Mouse (Mus musculus) hindbrain, embryonic 11.5 days (tissue): ENCODE data around the gene H13. TPM values are rescaled to one million over a fixed set of nuclear protein-coding genes. Genes with fewer than 3 reads are reported as not detected.

Source experiments
- ATAC-seq: fragments of 200-750 bp; cut with Nextera tagmentation; 2 replicates; pipeline ENCODE4 v1.8.0; 2017; ENCODE audit warnings: mild to moderate bottlenecking, moderate TSS enrichment, moderate library complexity; ENCODE audit not compliant: low FRiP score
- DNase-seq: peaks from one replicate; pipeline ENCODE4 v3.0.0-alpha.2; 2015; ENCODE audit warnings: low spot score
- H3K27ac ChIP-seq: fragments of 300-500 bp; sonication (generic); 2 replicates; pipeline ENCODE4 v1.5.1; 2014; ENCODE audit warnings: mild to moderate bottlenecking, low read depth, low read length
- H3K27me3 ChIP-seq: fragments of 300-500 bp; sonication (generic); 2 replicates; pipeline ENCODE4 v1.6.1; 2014; ENCODE audit warnings: mild to moderate bottlenecking, low read length, moderate library complexity, mixed read lengths; ENCODE audit not compliant: control insufficient read depth, insufficient read depth
- H3K36me3 ChIP-seq: fragments of 300-500 bp; sonication (generic); 2 replicates; pipeline ENCODE4 v1.6.1; 2014; ENCODE audit warnings: mild to moderate bottlenecking, low read length, moderate library complexity, mixed read lengths; ENCODE audit not compliant: control insufficient read depth, insufficient read depth
- H3K4me1 ChIP-seq: fragments of 300-500 bp; sonication (generic); replicated peaks from 2 replicates; pipeline ENCODE4 v1.6.1; 2014; ENCODE audit warnings: low read length, mixed read lengths; ENCODE audit not compliant: control insufficient read depth, insufficient read depth
- H3K4me2 ChIP-seq: fragments of 300-500 bp; sonication (generic); replicated peaks from 2 replicates; pipeline ENCODE4 v1.6.1; 2014; ENCODE audit warnings: mild to moderate bottlenecking, low read depth, low read length
- H3K4me3 ChIP-seq: fragments of 300-500 bp; sonication (generic); 2 replicates; pipeline ENCODE4 v1.5.1; 2014; ENCODE audit warnings: low read depth, low read length
- H3K9ac ChIP-seq: fragments of 300-500 bp; sonication (generic); 2 replicates; pipeline ENCODE4 v1.6.1; 2014; ENCODE audit warnings: low read depth, low read length
- H3K9me3 ChIP-seq: fragments of 300-500 bp; sonication (generic); 2 replicates; pipeline ENCODE4 v1.6.1; 2016; ENCODE audit warnings: low read length; ENCODE audit not compliant: control insufficient read depth
- WGBS: fragments of 180-500 bp; shearing (Covaris S2); extraction: QIAGEN DNeasy Blood & Tissue Kit; methylation state at CpG from one replicate; pipeline ENCODE4 v1.1.7; 2014; 5-methylcytosine and 5-hydroxymethylcytosine counted together
- polyA plus RNA-seq: library from polyadenylated mRNA; unstranded; fragments of >200 nt; fragmentation: Nextera tagmentation; extraction: Ambion mirVana; gene quantifications from 2 replicates; pipeline ENCODE4 v1.2.1, GENCODE M21; 2014

H13 gene
- polyA plus RNA-seq, 1 experiment from 2014 or later, result 138 TPM

DNA sequence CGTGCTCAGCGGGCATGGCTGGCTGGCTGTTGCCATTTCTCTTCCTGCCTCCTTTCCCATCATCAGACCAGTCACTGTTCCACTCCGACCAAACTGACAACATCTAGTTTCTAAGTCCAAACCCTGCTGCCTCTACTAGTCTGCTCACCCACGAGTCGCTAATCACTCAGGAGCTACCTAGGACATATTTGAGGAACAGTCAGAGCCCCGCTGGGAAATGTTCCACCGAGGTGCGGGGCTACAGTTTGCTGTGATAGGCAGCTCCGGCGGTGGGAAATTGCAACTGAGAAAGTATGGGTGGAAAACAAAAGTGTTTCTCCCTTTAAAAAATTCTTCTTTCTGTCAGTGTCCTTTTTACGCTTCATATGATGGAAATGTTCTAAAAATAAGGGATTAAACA, 48.4 kb downstream of the H13 start:
- Histone ChIP-seq H3K4me1 (peaks cover 6% of the 10 kb centered on the region; the same call in 1 of the 2 replicates), H3K27ac (peak overlapping the region; percentile 84), H3K9me3 (no peaks in the 10 kb centered on the region), H3K36me3 (no peaks in the 10 kb centered on the region), H3K4me2 (no peak overlapping the region; the same call in 1 of the 2 replicates), H3K27me3 (no peaks in the 10 kb centered on the region), H3K4me3 (no peak overlapping the region), H3K9ac (peak overlapping the region; percentile 16; the same call in 1 of the 2 replicates)
- DNase-seq (peak; percentile 49), ATAC-seq (peak; percentile 59; the same call in 1 of the 2 replicates)
- 42% methylated on average over 11 of the region's 11 CpGs for WGBS

DNA sequence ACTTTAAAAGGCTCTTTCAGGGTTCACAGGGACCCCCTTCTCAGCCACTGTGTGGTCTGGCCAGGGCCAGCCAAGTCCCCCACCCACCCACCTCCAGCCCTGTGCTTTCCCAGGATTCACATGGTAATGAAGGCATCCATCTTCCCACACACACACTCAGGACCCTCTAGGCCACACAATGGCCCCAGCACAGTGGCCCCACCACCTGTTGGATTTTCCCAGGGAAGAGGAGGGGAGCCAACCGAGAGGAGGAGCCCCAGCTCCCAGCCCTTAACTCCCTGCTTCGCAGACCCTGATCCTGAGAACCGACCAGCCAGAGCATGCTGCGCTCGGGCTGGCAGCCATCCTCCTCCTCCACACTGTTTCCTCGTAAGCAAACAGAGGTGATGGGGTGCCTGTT, 48.8 kb downstream of the H13 start:
- Histone ChIP-seq H3K9ac (0 out of 2 replicates have a peak overlapping the region, but pooled peaks have one; percentile 11), H3K9me3 (no peaks in the 10 kb centered on the region), H3K4me3 (no peak overlapping the region), H3K27me3 (no peaks in the 10 kb centered on the region), H3K4me2 (peak overlapping the region; percentile 17; the same call in 1 of the 2 replicates), H3K27ac (peak overlapping the region; percentile 84), H3K4me1 (peaks cover 6% of the 10 kb centered on the region; the same call in 1 of the 2 replicates), H3K36me3 (no peaks in the 10 kb centered on the region)
- ATAC-seq (peak; percentile 97), DNase-seq (peak; percentile 72)
- WGBS, result 14% methylated on average over 6 of the region's 6 CpGs

DNA sequence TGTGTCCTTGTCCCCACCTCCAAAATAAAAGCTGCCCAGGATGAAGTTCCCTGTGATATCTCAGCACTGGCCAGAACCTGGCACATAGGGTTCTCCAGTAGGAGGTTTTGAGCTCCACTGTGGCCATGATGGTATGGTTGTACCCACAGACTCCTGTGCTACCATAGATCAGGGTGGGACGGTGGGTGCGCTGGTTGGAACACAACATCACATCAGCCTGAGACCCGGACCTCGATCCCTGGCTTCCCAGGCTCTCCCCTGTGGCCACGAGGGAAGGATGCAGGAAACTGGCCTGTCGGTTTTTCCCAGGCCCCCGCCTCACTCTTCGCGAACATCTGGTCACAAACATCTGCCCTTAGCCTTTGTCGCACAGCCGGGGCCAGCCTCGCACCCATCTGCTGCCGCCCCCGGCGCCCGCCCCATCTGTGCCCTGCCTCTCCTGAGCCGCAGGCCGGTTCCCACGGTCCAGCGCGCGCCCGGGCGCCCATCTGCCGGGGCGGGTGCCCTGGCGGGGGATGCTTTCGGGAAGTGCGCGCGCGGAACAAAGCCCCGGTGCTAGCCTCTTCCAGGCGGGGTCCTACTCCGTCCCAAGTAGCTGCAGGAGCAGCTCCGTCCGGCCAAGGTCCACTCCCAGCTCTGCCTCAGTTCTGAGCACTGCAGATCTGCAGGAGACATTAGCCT, 54.5 kb downstream of the H13 start:
- H3K4me1 ChIP-seq, result peaks cover 12% of the 10 kb centered on the region
- peak; percentile 84 for ATAC-seq
- peak overlapping the region; percentile 56 for H3K4me2 ChIP-seq
- DNase-seq, result peak; percentile 79
- H3K9ac ChIP-seq, result peak overlapping the region; percentile 59
- H3K4me3 ChIP-seq, result peak overlapping the region; percentile 29
- H3K9me3 ChIP-seq, result no peaks in the 10 kb centered on the region
- H3K36me3 ChIP-seq, result no peaks in the 10 kb centered on the region
- H3K27me3 ChIP-seq, result no peaks in the 10 kb centered on the region
- 1% methylated on average over 37 of the region's 37 CpGs for WGBS
- H3K27ac ChIP-seq, result peak overlapping the region; percentile 31; the same call in 1 of the 2 replicates

DNA sequence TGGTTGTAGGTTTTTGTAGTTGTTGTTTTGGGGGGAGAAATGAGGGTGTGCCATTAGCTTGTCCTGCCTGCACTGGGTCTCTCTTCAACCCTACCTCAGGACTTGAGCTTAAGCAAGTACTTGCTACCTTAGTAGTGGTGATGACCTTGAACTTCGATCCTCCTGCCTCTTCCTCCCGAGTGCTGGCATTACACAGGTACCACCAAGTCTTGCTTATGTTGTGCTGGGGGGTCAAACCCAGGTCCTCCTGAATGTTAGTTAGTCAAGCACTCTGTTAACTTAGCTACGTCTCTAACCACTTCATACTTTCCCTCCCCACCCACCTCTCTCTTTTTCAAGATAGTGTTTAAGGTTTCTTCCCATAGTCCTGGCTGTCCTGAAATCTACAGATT, 55.1 kb downstream of the H13 start:
- peak overlapping the region; percentile 59 for H3K9ac ChIP-seq
- H3K4me1 ChIP-seq, result peaks cover 11% of the 10 kb centered on the region
- peak overlapping the region; percentile 31; the same call in 1 of the 2 replicates for H3K27ac ChIP-seq
- no peak for DNase-seq
- H3K36me3 ChIP-seq, result no peaks in the 10 kb centered on the region
- peak overlapping the region; percentile 29; the same call in 1 of the 2 replicates for H3K4me3 ChIP-seq
- H3K9me3 ChIP-seq, result no peaks in the 10 kb centered on the region
- ATAC-seq, result 0 out of 2 replicates have a peak, but pooled peaks have one; percentile 15
- H3K4me2 ChIP-seq, result peak overlapping the region; percentile 56
- no peaks in the 10 kb centered on the region for H3K27me3 ChIP-seq
- 53% methylated on average over 3 of the region's 3 CpGs for WGBS

DNA sequence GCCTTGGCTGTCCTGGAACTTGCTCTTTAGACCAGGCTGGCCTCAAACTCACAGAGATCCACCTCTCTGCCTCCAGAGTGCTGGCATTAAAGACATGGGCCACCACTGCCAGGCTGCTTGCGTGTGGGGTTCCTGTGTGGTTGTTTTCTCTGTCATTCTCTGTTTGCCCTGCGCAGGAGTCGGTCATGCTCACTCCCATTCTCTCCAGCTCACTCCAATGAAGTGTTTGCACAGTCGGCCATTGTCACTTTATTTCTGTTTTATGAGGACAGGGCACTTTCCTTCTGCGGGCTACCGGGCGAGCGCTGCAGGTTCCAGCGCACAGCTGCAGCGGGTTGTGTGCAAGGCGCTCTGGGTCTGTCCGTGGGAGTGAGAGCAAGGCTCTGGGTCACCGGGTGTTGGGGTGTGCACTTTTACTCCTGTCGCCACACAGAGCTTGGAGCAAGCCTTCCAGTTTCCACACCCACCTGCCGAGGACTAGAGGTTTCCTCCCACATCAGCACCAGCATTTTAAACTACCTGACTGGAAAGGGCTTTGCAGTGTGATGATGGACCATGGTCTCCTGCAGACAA, 56.0 kb downstream of the H13 start:
- DNase-seq (no peak), ATAC-seq (no peak)
- Histone ChIP-seq H3K4me1 (peaks cover 15% of the 10 kb centered on the region), H3K4me3 (no peak overlapping the region), H3K36me3 (no peaks in the 10 kb centered on the region), H3K4me2 (no peak overlapping the region), H3K9ac (no peak overlapping the region), H3K27me3 (no peaks in the 10 kb centered on the region), H3K9me3 (no peaks in the 10 kb centered on the region), H3K27ac (peak overlapping the region; percentile 54)
- 62% methylated on average over 15 of the region's 15 CpGs for WGBS

DNA sequence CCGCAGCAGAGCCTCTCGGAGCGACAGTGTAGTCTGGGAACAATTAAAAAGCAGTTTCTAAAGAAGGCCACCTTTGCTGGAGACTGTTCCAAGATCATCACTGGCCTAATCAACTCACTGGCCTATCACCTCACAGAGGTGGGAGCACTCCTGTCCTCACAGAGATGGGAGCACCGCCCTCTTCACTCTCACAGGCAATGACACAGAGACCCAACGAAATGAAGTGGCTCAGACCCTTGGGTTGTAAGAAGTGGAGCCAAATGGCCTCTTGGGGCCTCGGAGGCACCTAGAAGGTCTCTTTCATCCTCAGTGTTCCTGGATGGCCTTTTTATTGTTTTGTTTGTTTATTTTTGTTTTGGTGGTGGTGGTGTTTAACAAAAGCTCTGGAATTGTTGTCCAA, 57.0 kb downstream of the H13 start:
- DNase-seq (no peak), ATAC-seq (no peak)
- Histone ChIP-seq H3K4me1 (peaks cover 15% of the 10 kb centered on the region), H3K36me3 (no peaks in the 10 kb centered on the region), H3K4me3 (no peak overlapping the region), H3K9me3 (no peaks in the 10 kb centered on the region), H3K27me3 (no peaks in the 10 kb centered on the region), H3K27ac (no peak overlapping the region), H3K9ac (no peak overlapping the region), H3K4me2 (no peak overlapping the region)
- 91% methylated on average over 6 of the region's 6 CpGs for WGBS

DNA sequence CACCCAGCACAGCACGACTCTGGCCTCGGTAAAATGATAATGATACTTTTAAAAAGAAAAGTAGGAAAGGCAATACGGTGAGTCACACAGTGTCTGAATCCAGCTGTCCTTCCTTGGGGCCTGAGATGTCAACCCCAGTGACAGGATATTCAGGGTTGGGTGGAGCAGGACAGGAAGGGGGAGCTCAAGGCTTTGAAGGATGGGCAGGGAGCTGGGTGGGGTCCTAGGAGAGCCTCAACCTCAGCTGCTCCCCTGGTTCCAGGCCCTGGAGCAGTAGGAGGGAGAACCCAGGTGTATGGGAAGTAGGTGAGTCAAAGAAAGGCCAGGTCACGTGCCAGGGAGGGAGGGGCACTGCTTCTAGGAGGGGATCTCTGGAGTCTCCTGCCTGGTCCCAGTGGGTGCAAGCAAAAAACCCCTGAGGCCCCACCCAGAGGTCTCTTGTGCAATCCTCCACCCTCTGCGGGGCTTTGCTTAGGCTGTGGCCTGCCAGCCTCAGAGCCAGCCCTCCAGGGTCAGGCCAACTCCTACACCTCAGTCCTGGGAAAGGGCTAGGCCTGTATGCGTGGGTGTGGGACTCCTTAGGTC, 57.6 kb downstream of the H13 start:
- 0 out of 2 replicates have a peak overlapping the region, but pooled peaks have one; percentile 30 for H3K27ac ChIP-seq
- H3K27me3 ChIP-seq, result no peaks in the 10 kb centered on the region
- no peak for ATAC-seq
- no peak overlapping the region for H3K4me3 ChIP-seq
- no peak overlapping the region for H3K9ac ChIP-seq
- 73% methylated on average over 6 of the region's 6 CpGs for WGBS
- DNase-seq, result no peak
- no peaks in the 10 kb centered on the region for H3K9me3 ChIP-seq
- H3K4me1 ChIP-seq, result peaks cover 15% of the 10 kb centered on the region
- H3K36me3 ChIP-seq, result no peaks in the 10 kb centered on the region
- H3K4me2 ChIP-seq, result no peak overlapping the region

DNA sequence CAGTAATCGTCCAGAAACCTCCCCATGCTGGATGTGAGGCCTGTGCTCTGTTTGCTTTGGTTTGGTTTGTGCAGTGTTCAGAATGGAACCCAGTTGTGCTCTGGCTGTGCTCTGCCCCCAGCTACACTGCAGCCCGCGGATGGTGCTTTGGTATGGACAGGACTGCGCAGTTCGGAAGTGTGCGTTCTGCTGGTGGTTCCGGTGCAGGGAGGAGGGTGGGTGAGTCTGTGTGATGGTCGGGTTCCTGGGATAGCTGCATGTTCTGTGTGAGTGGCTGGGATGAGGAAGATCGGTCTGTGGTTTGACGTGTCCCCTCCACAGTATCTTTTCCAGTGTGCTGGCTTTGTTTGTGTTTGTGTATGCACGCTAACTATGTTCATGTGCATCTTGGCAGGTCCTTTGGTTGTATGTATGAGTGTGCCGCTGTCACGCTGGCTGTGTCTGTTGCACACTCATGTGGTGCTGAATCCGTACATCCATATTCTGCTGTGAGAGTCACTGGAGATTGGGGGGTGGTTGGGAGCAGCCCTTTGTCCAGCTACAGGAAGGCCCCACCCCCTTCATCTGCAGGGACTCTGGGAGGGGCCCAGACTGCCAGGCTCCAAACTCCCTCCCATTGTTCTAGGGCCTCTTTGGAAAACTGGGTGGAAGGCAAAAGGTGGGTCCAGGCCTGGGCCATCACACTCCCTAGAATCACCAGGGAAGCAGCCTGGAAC, 58.7 kb downstream of the H13 start:
- H3K4me3 ChIP-seq, result no peak overlapping the region
- peak overlapping the region; percentile 62 for H3K27ac ChIP-seq
- H3K9ac ChIP-seq, result peak overlapping the region; percentile 44
- DNase-seq (no peak), ATAC-seq (no peak)
- no peaks in the 10 kb centered on the region for H3K36me3 ChIP-seq
- 81% methylated on average over 14 of the region's 14 CpGs for WGBS
- no peaks in the 10 kb centered on the region for H3K9me3 ChIP-seq
- H3K4me1 ChIP-seq, result peaks cover 15% of the 10 kb centered on the region
- no peaks in the 10 kb centered on the region for H3K27me3 ChIP-seq
- no peak overlapping the region for H3K4me2 ChIP-seq
